Mouse (Mus musculus): ENCODE measurements around the gene Cfdp1. TPM values are rescaled to one million over a fixed set of nuclear protein-coding genes. Genes with fewer than 3 reads are reported as not detected.

Gene Cfdp1
- polyA plus RNA-seq, 1 experiment from 2014 or later: 193 TPM

GRCm38 (mm10) chr8:111718937-111719336 lies 135.2 kb downstream of the Cfdp1 start:
- WGBS: 65% methylated on average over 5 of the region's 5 CpGs
- Histone ChIP-seq H3K27me3 (no peaks in the 10 kb centered on the region), H3K36me3 (peaks cover 43% of the 10 kb centered on the region), H3K4me2 (replicated peaks) (no peak overlapping the region), H3K27ac (peak overlapping the region; percentile 98), H3K9me3 (no peaks in the 10 kb centered on the region), H3K4me3 (replicated peaks) (no peak overlapping the region), H3K9ac (replicated peaks) (no peak overlapping the region), H3K4me1 (replicated peaks) (peaks cover 49% of the 10 kb centered on the region)
- no peak for ATAC-seq

Other genes with a start within 250 kb of the Cfdp1 start
- 0.39 and 0.50 TPM in 2 replicates for gene Ldhd, start 223.9 kb downstream of the Cfdp1 start, polyA plus RNA-seq (2015; fragmentation: Nextera tagmentation; extraction: Ambion mirVana)
- gene Zfp1, start 210.9 kb downstream of the Cfdp1 start, polyA plus RNA-seq (2015; fragmentation: Nextera tagmentation; extraction: Ambion mirVana): 28.8 and 29.2 TPM in 2 replicates
- gene Ctrb1, start 163.3 kb downstream of the Cfdp1 start, polyA plus RNA-seq (2015; fragmentation: Nextera tagmentation; extraction: Ambion mirVana): 1.6 and 2.2 TPM in 2 replicates
- gene Bcar1, start 110.5 kb downstream of the Cfdp1 start, polyA plus RNA-seq (2015; fragmentation: Nextera tagmentation; extraction: Ambion mirVana): 48.7 and 55.0 TPM in 2 replicates
- gene Tmem170, start 22.5 kb upstream of the Cfdp1 start, polyA plus RNA-seq (2015; fragmentation: Nextera tagmentation; extraction: Ambion mirVana): 5.3 and 5.4 TPM in 2 replicates
- gene Chst5, start 56.2 kb upstream of the Cfdp1 start, polyA plus RNA-seq (2015; fragmentation: Nextera tagmentation; extraction: Ambion mirVana): 3.1 and 4.2 TPM in 2 replicates
- 15.9 and 16.8 TPM in 2 replicates for gene Tmem231, start 79.6 kb upstream of the Cfdp1 start, polyA plus RNA-seq (2015; fragmentation: Nextera tagmentation; extraction: Ambion mirVana)
- 453 and 504 TPM in 2 replicates for gene Gabarapl2, start 86.4 kb upstream of the Cfdp1 start, polyA plus RNA-seq (2015; fragmentation: Nextera tagmentation; extraction: Ambion mirVana)
- 8.6 and 9.5 TPM in 2 replicates for gene Adat1, start 138.0 kb upstream of the Cfdp1 start, polyA plus RNA-seq (2015; fragmentation: Nextera tagmentation; extraction: Ambion mirVana)
- gene Kars, start 157.0 kb upstream of the Cfdp1 start, polyA plus RNA-seq (2015; fragmentation: Nextera tagmentation; extraction: Ambion mirVana): 169 and 171 TPM in 2 replicates
- 52.8 and 55.9 TPM in 2 replicates for gene Terf2ip, start 157.1 kb upstream of the Cfdp1 start, polyA plus RNA-seq (2015; fragmentation: Nextera tagmentation; extraction: Ambion mirVana)
- gene Gm6793, start 160.7 kb upstream of the Cfdp1 start, polyA plus RNA-seq (2015; fragmentation: Nextera tagmentation; extraction: Ambion mirVana): 0.45 and 1.2 TPM in 2 replicates

Measured in midbrain, embryonic 13.5 days (tissue).